Mouse (Mus musculus) hindbrain, embryonic 12.5 days (tissue): ENCODE data around the gene Amh. TPM values are rescaled to one million over a fixed set of nuclear protein-coding genes. Genes with fewer than 3 reads are reported as not detected.

ENCODE experiments used
- ATAC-seq: fragments of 200-750 bp; cut with Nextera tagmentation; 2 replicates; pipeline ENCODE4 v1.8.0; 2017; ENCODE audit warnings: moderate TSS enrichment; ENCODE audit not compliant: low FRiP score
- H3K27ac ChIP-seq: fragments of 300-500 bp; sonication (generic); 2 replicates; pipeline ENCODE4 v1.5.1; 2016; ENCODE audit warnings: mild to moderate bottlenecking
- H3K27me3 ChIP-seq: fragments of 300-500 bp; sonication (generic); 2 replicates; pipeline ENCODE4 v1.6.1; 2016; ENCODE audit warnings: mild to moderate bottlenecking
- H3K36me3 ChIP-seq: fragments of 300-500 bp; sonication (generic); 2 replicates; pipeline ENCODE4 v1.6.1; 2016; ENCODE audit warnings: mild to moderate bottlenecking
- H3K4me1 ChIP-seq: fragments of 300-500 bp; sonication (generic); 2 replicates; pipeline ENCODE4 v1.6.1; 2016
- H3K4me2 ChIP-seq: fragments of 300-500 bp; sonication (generic); replicated peaks from 2 replicates; pipeline ENCODE4 v1.6.1; 2016; ENCODE audit warnings: mild to moderate bottlenecking
- H3K4me3 ChIP-seq: fragments of 300-500 bp; sonication (generic); 2 replicates; pipeline ENCODE4 v1.5.1; 2016; ENCODE audit warnings: mild to moderate bottlenecking
- H3K9ac ChIP-seq: fragments of 300-500 bp; sonication (generic); 2 replicates; pipeline ENCODE4 v1.6.1; 2016; ENCODE audit warnings: mild to moderate bottlenecking, moderate library complexity
- H3K9me3 ChIP-seq: fragments of 300-500 bp; sonication (generic); replicated peaks from 2 replicates; pipeline ENCODE4 v1.6.1; 2016; ENCODE audit warnings: mild to moderate bottlenecking
- WGBS: fragments of 180-500 bp; shearing (Covaris S2); methylation state at CpG from one replicate; pipeline ENCODE4 v1.1.7; 2016; 5-methylcytosine and 5-hydroxymethylcytosine counted together
- polyA plus RNA-seq: library from polyadenylated mRNA; unstranded; fragments of >200 nt; fragmentation: Nextera tagmentation; extraction: Ambion mirVana; gene quantifications from 2 replicates; pipeline ENCODE4 v1.2.1, GENCODE M21; 2016

The Amh gene
- polyA plus RNA-seq, 1 experiment from 2014 or later: not detected

- Histone ChIP-seq H3K36me3 (no peaks in the 10 kb centered on the region), H3K9me3 (no peaks in the 10 kb centered on the region; the same call in 1 of the 2 replicates), H3K4me3 (no peak overlapping the region), H3K27me3 (peaks cover 65% of the 10 kb centered on the region), H3K4me1 (peaks cover 18% of the 10 kb centered on the region), H3K4me2 (no peak overlapping the region), H3K27ac (no peak overlapping the region), H3K9ac (no peak overlapping the region)
- WGBS: 56% methylated on average over 2 of the region's 2 CpGs
- ATAC-seq: no peak
Observed at GRCm38 (mm10) chr10:80838346-80838912, 33.4 kb downstream of the Amh start.

- Histone ChIP-seq H3K9ac (no peak overlapping the region), H3K27ac (no peak overlapping the region), H3K4me2 (no peak overlapping the region), H3K4me1 (peaks cover 23% of the 10 kb centered on the region), H3K4me3 (no peak overlapping the region), H3K36me3 (no peaks in the 10 kb centered on the region), H3K9me3 (no peaks in the 10 kb centered on the region; the same call in 1 of the 2 replicates), H3K27me3 (peaks cover 65% of the 10 kb centered on the region)
- no peak for ATAC-seq
- 53% methylated on average over 6 of the region's 6 CpGs for WGBS
Observed at GRCm38 (mm10) chr10:80839848-80840247, 34.8 kb downstream of the Amh start.

GRCm38 (mm10) chr10:80841685-80842084 is 36.6 kb downstream of the Amh start:
- peaks cover 13% of the 10 kb centered on the region for H3K4me1 ChIP-seq
- H3K9me3 ChIP-seq: no peaks in the 10 kb centered on the region
- no peak overlapping the region for H3K27ac ChIP-seq
- no peak for ATAC-seq
- no peak overlapping the region for H3K4me2 ChIP-seq
- H3K4me3 ChIP-seq: no peak overlapping the region
- H3K27me3 ChIP-seq: peaks cover 63% of the 10 kb centered on the region
- H3K36me3 ChIP-seq: no peaks in the 10 kb centered on the region
- 87% methylated on average over 2 of the region's 2 CpGs for WGBS
- no peak overlapping the region for H3K9ac ChIP-seq

DNA sequence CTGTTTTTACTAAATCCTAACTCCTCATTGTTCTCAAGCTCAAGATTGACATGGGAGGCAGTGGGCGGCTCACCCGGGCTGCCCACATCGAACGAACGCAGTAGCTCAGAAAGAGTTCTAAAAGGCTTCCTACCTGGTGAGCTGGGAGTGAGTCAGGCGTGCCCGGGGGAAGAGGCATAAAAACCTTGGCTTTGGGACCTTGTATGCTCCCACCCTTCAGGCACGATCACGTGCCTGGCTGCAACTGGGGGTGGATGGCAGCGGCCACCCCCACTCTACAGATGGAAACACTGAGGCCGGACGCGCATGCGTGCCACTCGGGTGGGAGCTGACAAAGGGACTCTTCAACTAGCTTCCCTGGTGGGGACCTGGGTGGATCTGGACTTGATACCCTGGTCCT is 37.3 kb downstream of the Amh start:
- Histone ChIP-seq H3K4me1 (peaks cover 13% of the 10 kb centered on the region), H3K4me2 (no peak overlapping the region), H3K4me3 (no peak overlapping the region), H3K27ac (no peak overlapping the region), H3K36me3 (no peaks in the 10 kb centered on the region), H3K27me3 (peaks cover 56% of the 10 kb centered on the region), H3K9me3 (no peaks in the 10 kb centered on the region), H3K9ac (no peak overlapping the region)
- ATAC-seq: no peak
- 80% methylated on average over 15 of the region's 15 CpGs for WGBS

DNA sequence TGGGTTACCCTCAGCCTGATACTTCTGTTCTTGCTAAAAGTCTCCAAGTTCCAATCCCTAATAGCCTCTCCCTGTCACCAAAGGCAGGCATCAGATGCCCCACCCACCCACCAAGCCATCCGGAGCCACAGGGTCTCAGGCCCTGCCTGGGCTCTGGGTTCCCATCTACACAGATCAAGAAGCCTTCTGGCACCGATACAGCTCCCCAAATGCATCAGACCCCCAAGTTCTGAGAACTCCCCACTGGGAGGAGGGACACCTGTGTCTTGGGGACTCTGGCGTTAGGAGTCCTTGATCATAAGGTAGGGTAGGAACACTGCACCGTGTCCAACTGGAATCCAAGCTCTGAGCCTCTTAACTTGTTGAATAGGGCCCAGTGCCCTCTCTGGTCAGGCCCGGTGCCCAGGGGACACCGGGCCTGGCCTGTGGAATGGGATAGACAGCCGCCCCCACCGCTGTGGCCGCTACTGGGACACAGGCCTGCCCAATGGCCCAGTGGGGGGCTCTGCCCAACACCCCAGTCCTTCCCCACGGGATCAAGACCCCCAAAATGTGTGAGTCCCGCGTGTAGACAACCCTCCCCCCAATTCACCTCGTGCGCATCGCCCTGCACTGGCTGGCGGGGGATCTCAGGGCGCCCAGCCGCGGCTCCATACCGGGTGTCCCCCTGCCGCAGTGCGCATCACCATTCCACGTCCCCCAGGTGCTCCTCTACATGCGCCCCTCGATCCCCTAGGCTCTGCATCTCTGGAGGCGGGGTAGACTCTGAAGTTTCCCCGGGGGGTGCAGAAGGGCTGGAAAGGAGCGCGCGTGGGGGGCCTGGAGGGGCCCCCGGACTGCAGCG is 38.3 kb downstream of the Amh start:
- peaks cover 13% of the 10 kb centered on the region for H3K4me1 ChIP-seq
- H3K4me2 ChIP-seq: peak overlapping the region; percentile 79
- no peaks in the 10 kb centered on the region for H3K36me3 ChIP-seq
- peak overlapping the region; percentile 44 for H3K4me3 ChIP-seq
- no peak overlapping the region for H3K27ac ChIP-seq
- no peaks in the 10 kb centered on the region for H3K9me3 ChIP-seq
- 9% methylated on average over 32 of the region's 32 CpGs for WGBS
- H3K27me3 ChIP-seq: peaks cover 54% of the 10 kb centered on the region
- peak overlapping the region; percentile 66 for H3K9ac ChIP-seq
- no peak for ATAC-seq

DNA sequence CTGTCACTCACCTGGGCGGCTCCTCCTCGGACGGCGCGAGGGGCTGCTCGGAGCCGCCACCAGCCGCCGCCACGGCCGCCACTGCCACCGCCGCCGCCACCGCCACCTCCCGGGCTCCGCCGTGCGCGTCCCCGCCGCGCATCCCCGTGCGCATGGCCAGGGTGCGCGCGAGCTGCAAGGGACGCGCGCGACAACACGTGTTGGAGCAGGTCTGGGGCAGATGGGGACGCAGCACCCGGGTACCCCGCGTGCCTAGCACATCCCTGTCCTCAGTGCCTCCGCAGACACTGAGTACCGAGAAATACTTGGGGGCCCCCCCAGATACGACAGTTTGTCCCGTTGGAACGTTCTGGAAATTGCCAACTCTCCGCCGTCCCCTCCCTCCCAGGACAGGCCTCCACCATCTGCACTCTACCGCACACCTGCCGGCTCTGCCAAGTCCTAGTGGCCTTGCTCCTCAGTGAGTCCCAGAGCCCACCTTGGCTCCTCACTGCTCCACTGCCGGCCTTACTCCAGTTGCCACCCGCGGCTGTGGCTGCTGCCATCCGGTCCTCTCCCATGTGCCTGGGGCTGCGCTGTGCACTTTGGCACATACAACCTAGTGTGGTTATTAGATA is 39.0 kb downstream of the Amh start, which contains the start of gene Lingo3:
Lingo3 (minus strand) TSS at position 109 of the 617 bp plus-strand sequence.
- Histone ChIP-seq H3K4me3 (peak within 1 kb of the TSS; percentile 44), H3K4me1 (peaks cover 13% of the 10 kb centered on the region), H3K4me2 (peak within 1 kb of the TSS; percentile 79), H3K9ac (peak within 1 kb of the TSS; percentile 66), H3K27me3 (peaks cover 54% of the 10 kb centered on the region), H3K36me3 (no peaks in the 10 kb centered on the region), H3K27ac (no peak within 1 kb of the TSS), H3K9me3 (no peaks in the 10 kb centered on the region)
- 4% methylated on average over 51 of the region's 51 CpGs for WGBS
- no peak for ATAC-seq

DNA sequence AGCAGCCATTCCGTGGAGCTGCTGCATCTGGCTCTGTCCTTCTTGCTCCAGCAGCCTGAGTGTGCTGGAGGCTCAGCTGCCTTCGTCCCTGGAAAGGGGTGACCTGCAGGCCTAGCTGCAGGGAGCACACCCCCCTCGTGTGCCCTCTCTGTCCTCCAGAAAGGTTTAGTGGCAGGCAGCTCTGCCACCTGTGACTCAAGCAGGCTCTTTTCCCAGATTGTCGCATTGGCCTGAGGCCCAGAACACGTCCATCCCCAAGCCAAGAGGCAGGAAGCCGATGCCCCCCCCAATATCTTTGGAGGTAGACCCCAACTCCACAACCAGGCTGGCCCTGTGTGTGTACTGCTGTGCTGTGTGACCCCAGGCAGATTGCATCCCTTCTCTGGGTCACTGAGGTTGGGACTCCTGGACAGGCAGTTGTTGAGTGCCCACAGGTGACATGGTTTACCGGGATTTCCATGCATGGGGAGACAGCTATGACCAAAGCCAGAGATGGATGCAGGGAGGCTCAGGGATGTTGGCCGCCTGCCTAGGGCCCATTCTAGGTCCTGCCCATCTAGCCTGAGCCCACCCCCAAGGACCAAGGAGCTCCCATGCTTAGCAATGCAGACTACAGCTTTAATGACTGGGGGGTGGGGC is 40.1 kb downstream of the Amh start:
- Histone ChIP-seq H3K4me1 (peaks cover 13% of the 10 kb centered on the region), H3K36me3 (no peaks in the 10 kb centered on the region), H3K27me3 (peaks cover 54% of the 10 kb centered on the region), H3K9ac (no peak overlapping the region), H3K4me2 (no peak overlapping the region), H3K4me3 (no peak overlapping the region), H3K27ac (no peak overlapping the region), H3K9me3 (no peaks in the 10 kb centered on the region)
- ATAC-seq: no peak
- WGBS: 64% methylated on average over 8 of the region's 8 CpGs

- no peak for ATAC-seq
- H3K4me2 ChIP-seq: no peak overlapping the region
- H3K9me3 ChIP-seq: no peaks in the 10 kb centered on the region
- H3K4me3 ChIP-seq: no peak overlapping the region
- H3K36me3 ChIP-seq: no peaks in the 10 kb centered on the region
- H3K9ac ChIP-seq: no peak overlapping the region
- peaks cover 53% of the 10 kb centered on the region for H3K27me3 ChIP-seq
- H3K27ac ChIP-seq: no peak overlapping the region
- peaks cover 13% of the 10 kb centered on the region for H3K4me1 ChIP-seq
- whole genome bisulfite sequencing: 80% methylated on average over 11 of the region's 12 CpGs
Observed at GRCm38 (mm10) chr10:80845732-80846131, 40.7 kb downstream of the Amh start.

GRCm38 (mm10) chr10:80848571-80848970 is 43.5 kb downstream of the Amh start:
- H3K27me3 ChIP-seq: peaks cover 28% of the 10 kb centered on the region
- no peak overlapping the region for H3K4me2 ChIP-seq
- peaks cover 5% of the 10 kb centered on the region for H3K4me1 ChIP-seq
- 12% methylated on average over 10 of the region's 10 CpGs for WGBS
- H3K4me3 ChIP-seq: no peak overlapping the region
- H3K9me3 ChIP-seq: no peaks in the 10 kb centered on the region
- H3K36me3 ChIP-seq: peaks cover 24% of the 10 kb centered on the region
- H3K9ac ChIP-seq: no peak overlapping the region
- no peak overlapping the region for H3K27ac ChIP-seq
- ATAC-seq: no peak

DNA sequence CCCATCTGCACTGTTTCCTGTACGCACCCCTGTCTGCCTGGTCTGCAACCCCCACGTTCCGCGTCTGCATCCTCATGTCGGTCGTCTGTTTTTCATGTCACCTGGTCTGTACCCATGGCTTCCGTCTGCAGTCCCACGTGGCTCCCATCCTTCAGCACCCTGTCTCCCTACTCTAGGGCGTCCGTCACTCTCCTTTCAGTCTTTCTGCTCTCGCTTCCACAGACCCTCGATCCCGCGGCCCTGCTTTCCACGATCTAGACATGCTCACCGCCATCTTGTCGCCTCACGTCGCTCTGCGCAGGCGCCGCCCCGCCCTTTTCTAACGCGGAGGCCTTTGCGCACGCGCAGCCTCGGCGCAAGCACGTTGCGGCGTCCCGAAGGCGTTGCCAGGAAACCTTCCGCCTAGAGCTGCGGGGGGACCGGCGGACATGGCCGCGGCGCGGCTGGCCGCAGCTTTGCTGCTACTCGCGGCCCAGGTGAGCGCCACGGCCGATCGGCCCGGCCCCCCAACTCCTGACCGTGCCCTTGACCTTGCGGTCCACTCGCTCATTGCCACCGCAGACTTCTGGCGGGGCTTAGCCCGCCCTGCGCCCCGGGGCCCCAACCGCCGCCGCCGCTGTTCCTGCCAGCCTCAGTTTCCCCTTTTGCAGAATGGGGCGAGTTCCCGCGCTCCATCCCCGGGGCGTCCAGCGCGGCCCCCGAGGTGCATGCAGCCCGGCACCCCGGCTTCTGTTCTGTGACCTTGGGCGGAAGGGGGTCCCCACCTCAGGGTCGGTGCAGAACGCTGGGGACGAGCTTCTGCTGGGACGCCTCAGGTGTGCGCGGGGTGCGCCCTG is 50.1 kb downstream of the Amh start, which contains the start of the genes Lsm7 and Sppl2b:
Lsm7 (minus strand) TSS at position 297 of the 836 bp plus-strand sequence.
Sppl2b (plus strand) TSS at position 363 of the 836 bp plus-strand sequence.
- under 1% methylated on average over 79 of the region's 81 CpGs for WGBS

DNA sequence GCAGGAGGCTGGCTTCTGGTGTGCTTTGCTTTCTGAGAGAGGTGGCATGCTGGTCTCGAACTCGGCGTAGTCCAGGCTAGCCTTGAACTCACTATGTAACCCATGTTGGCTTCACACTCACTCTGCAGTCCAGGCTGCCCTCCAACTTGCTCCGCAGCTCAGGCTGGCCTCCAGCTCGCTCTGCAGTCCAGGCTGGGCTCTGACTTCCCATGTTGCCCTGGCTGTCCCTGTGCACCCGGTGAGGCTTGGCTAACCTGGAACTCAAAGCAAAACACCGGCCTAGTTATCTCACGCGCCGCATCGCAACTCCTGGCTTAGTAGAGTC is 50.7 kb downstream of the Amh start:
- Histone ChIP-seq H3K9me3 (no peaks in the 10 kb centered on the region), H3K36me3 (peaks cover 25% of the 10 kb centered on the region), H3K27me3 (no peaks in the 10 kb centered on the region; the same call in 1 of the 2 replicates), H3K4me2 (peak overlapping the region; percentile 88), H3K4me1 (peaks cover 40% of the 10 kb centered on the region), H3K27ac (no peak overlapping the region), H3K4me3 (peak overlapping the region; percentile 79), H3K9ac (peak overlapping the region; percentile 86)
- 16% methylated on average over 11 of the region's 11 CpGs for WGBS
- no peak for ATAC-seq

More for the DNA sequence above, 50.1 kb downstream of the Amh start, which contains the start of the genes Lsm7 and Sppl2b:
- peak within 1 kb of the TSS; percentile 86 for H3K9ac ChIP-seq
- peak within 1 kb of the TSS; percentile 88 for H3K4me2 ChIP-seq
- peaks cover 40% of the 10 kb centered on the region for H3K4me1 ChIP-seq
- H3K4me3 ChIP-seq: peak within 1 kb of the TSS; percentile 79
- peak within 1 kb of the TSS; percentile 32 for H3K27ac ChIP-seq
- peaks cover 25% of the 10 kb centered on the region for H3K36me3 ChIP-seq
- H3K9me3 ChIP-seq: no peaks in the 10 kb centered on the region
- peak; percentile 76 for ATAC-seq
- H3K27me3 ChIP-seq: no peaks in the 10 kb centered on the region; the same call in 1 of the 2 replicates
